In genomic region chr16:21533503-21533902, GRCm38 (mm10) we compare ENCODE assay signal across 31 mouse cellular contexts.
DNase-seq lines count a peak whose midpoint lies in the region; ATAC-seq lines count a peak whose summit lies in the region.
"Had no signal": no experiment of that assay in that cellular context is flagged by ENCODE, and none has a peak within 500 bp of the region (broad histone marks: within the 10 kb centered on the region; RNA-seq: fewer than 3 reads in every experiment).

No protein-coding gene starts in this region.

- H3K9me3 ChIP-seq in liver, embryonic 15.5 days (replicated peaks): no peaks in the 10 kb centered on the region
- H3K9me3 ChIP-seq: embryonic facial prominence, embryonic 13.5 days; forebrain, embryonic 12.5 days; hindbrain, embryonic 13.5 days; midbrain, embryonic 12.5 days; neural tube, embryonic 12.5 days had no signal

- H3K27ac ChIP-seq in liver, embryonic 15.5 days (replicated peaks): no peak overlapping the region
- H3K27ac ChIP-seq: embryonic facial prominence, embryonic 13.5 days; forebrain, embryonic 12.5 days; hindbrain, embryonic 13.5 days; left cerebral cortex, adult 2 months; midbrain, embryonic 12.5 days; neural tube, embryonic 12.5 days; stomach, postnatal 0 days had no signal

- peak; percentile 83 for ATAC-seq in liver, embryonic 15.5 days (ENCODE audit: insufficient read depth)
- ATAC-seq: intestine, embryonic 16.5 days had no signal

- no peak overlapping the region for H3K4me2 ChIP-seq in liver, embryonic 15.5 days
- H3K4me2 ChIP-seq: embryonic facial prominence, embryonic 13.5 days; forebrain, embryonic 12.5 days; heart, embryonic 11.5 days; hindbrain, embryonic 13.5 days; lung, embryonic 14.5 days; midbrain, embryonic 12.5 days; neural tube, embryonic 12.5 days had no signal

- H3K36me3 ChIP-seq in liver, embryonic 15.5 days (replicated peaks): no peaks in the 10 kb centered on the region; the same call in 1 of the 2 replicates
- H3K36me3 ChIP-seq: embryonic facial prominence, embryonic 13.5 days; midbrain, embryonic 12.5 days; neural tube, embryonic 12.5 days had no signal

- H3K27me3 ChIP-seq in liver, embryonic 15.5 days: no peaks in the 10 kb centered on the region
- H3K27me3 ChIP-seq: embryonic facial prominence, embryonic 13.5 days; forebrain, embryonic 12.5 days; hindbrain, embryonic 13.5 days; midbrain, embryonic 12.5 days; neural tube, embryonic 12.5 days had no signal

- H3K4me1 ChIP-seq in liver, embryonic 15.5 days (replicated peaks): peaks cover 20% of the 10 kb centered on the region
- H3K4me1 ChIP-seq: embryonic facial prominence, embryonic 13.5 days; forebrain, embryonic 12.5 days; hindbrain, embryonic 13.5 days; midbrain, embryonic 12.5 days; neural tube, embryonic 12.5 days had no signal

- H3K9ac ChIP-seq in liver, embryonic 15.5 days: no peak overlapping the region
- H3K9ac ChIP-seq: embryonic facial prominence, embryonic 13.5 days; forebrain, embryonic 12.5 days; hindbrain, embryonic 13.5 days; lung, embryonic 14.5 days; midbrain, embryonic 12.5 days; neural tube, embryonic 12.5 days had no signal

- 47% methylated on average over 4 of the region's 4 CpGs for WGBS in liver, embryonic 15.5 days (ENCODE audit: insufficient replicate concordance)

- H3K4me3 ChIP-seq in liver, embryonic 15.5 days (replicated peaks): no peak overlapping the region
- H3K4me3 ChIP-seq: embryonic facial prominence, embryonic 13.5 days; erythroblast, embryonic 14.5 days; forebrain, embryonic 12.5 days; hindbrain, embryonic 13.5 days; left cerebral cortex, adult 2 months; midbrain, embryonic 12.5 days; myocyte; neural tube, embryonic 12.5 days had no signal

- peak; percentile 28 for DNase-seq in c-Kit-positive CD71-positive TER-119-positive erythroid progenitor cells, embryonic 14.5 days (ENCODE audit: low spot score)
- DNase-seq in liver: peak; percentile 9
- DNase-seq in thymus, adult 18-20 months: no peak
- no peak for DNase-seq in layer of hippocampus, postnatal 36 days
- DNase-seq in cerebellum, adult 11 months: no peak
- DNase-seq: adrenal gland, adult 8-10 months; B cell, adult 2 months; cerebellum, adult 18-20 months; cerebellum, postnatal 10 days; gastrocnemius, postnatal 25 days; heart, adult 18-20 months; heart, postnatal 4 days; kidney, postnatal 25 days; lung, embryonic 14.5 days; lung, postnatal 14 days; right cerebral cortex, adult 18-20 months; spleen, adult 18-20 months; thymus, adult 2 months; thymus, postnatal 4 days had no signal

Comparison
In these comparisons a context has a peak if more than half of its experiments do, and no peak if none do; other contexts are left out.
1. DNase-seq: peak in c-Kit-positive CD71-positive TER-119-positive erythroid progenitor cells, embryonic 14.5 days (single experiment) and liver (single experiment); none in thymus, adult 18-20 months (0 of 2), layer of hippocampus, postnatal 36 days (0 of 2) and cerebellum, adult 11 months (single experiment).